Mouse (Mus musculus) left cerebral cortex, adult 11 months (tissue): ENCODE measurements around the gene Efhd1.

Experiments
- DNase-seq: peaks from one replicate; pipeline ENCODE4 v3.0.0; 2022; ENCODE audit warnings: low spot score

Gene Efhd1

GRCm38 (mm10) chr1:87264134-87265006, at the start of gene Efhd1:
Efhd1 (plus strand) TSS chr1:87264363.
- DNase-seq = no peak

GRCm38 (mm10) chr1:87214748-87215147, 49.4 kb upstream of the Efhd1 start:
- DNase-seq = no peak

- DNase-seq = no peak
These were observed 46.2 kb upstream of the Efhd1 start for GRCm38 (mm10) chr1:87217938-87218337.

GRCm38 (mm10) chr1:87225739-87226138, 38.4 kb upstream of the Efhd1 start:
- no peak for DNase-seq

- no peak for DNase-seq
These were observed 37.6 kb upstream of the Efhd1 start for GRCm38 (mm10) chr1:87226409-87227159.

GRCm38 (mm10) chr1:87227160-87227550, 37.0 kb upstream of the Efhd1 start:
- DNase-seq = no peak

GRCm38 (mm10) chr1:87230606-87231005, 33.6 kb upstream of the Efhd1 start:
- no peak for DNase-seq

GRCm38 (mm10) chr1:87232197-87232596, 32.0 kb upstream of the Efhd1 start:
- no peak for DNase-seq

- no peak for DNase-seq
These were observed 25.1 kb upstream of the Efhd1 start for GRCm38 (mm10) chr1:87239056-87239455.

- DNase-seq = no peak
These were observed 21.1 kb upstream of the Efhd1 start for GRCm38 (mm10) chr1:87243021-87243420.

GRCm38 (mm10) chr1:87245430-87245829, 18.7 kb upstream of the Efhd1 start:
- DNase-seq = no peak

- DNase-seq = peak; percentile 62
These were observed 18.0 kb upstream of the Efhd1 start for GRCm38 (mm10) chr1:87245929-87246815.

GRCm38 (mm10) chr1:87252040-87252609, 12.0 kb upstream of the Efhd1 start:
- DNase-seq = no peak

- DNase-seq = no peak
These were observed 9.0 kb upstream of the Efhd1 start for GRCm38 (mm10) chr1:87255173-87255572.

GRCm38 (mm10) chr1:87257691-87258090, 6.5 kb upstream of the Efhd1 start:
- no peak for DNase-seq

GRCm38 (mm10) chr1:87258484-87258883, 5.7 kb upstream of the Efhd1 start:
- no peak for DNase-seq

- DNase-seq = no peak
These were observed 4.8 kb upstream of the Efhd1 start for GRCm38 (mm10) chr1:87259316-87259715.

GRCm38 (mm10) chr1:87263257-87263656, 906 bp upstream of the Efhd1 start:
- DNase-seq = no peak

- no peak for DNase-seq
These were observed 398 bp upstream of the Efhd1 start for GRCm38 (mm10) chr1:87263796-87264133.

- no peak for DNase-seq
These were observed 1.0 kb downstream of the Efhd1 start for GRCm38 (mm10) chr1:87265200-87265599.

GRCm38 (mm10) chr1:87266296-87267090, 2.3 kb downstream of the Efhd1 start:
- no peak for DNase-seq
